Mouse (Mus musculus) brain, embryonic 18.5 days (tissue): ENCODE data around the gene Shb.
"Not testable (repeated sequence)": the region's sequence is repeated elsewhere in the genome, so short reads cannot be mapped to it uniquely, and the experiment has no call there.

Experiments used
- DNase-seq: peaks from one replicate; pipeline ENCODE4 v3.0.0-alpha.2; 2012; ENCODE audit warnings: low read depth, low spot score

The Shb gene

DNA sequence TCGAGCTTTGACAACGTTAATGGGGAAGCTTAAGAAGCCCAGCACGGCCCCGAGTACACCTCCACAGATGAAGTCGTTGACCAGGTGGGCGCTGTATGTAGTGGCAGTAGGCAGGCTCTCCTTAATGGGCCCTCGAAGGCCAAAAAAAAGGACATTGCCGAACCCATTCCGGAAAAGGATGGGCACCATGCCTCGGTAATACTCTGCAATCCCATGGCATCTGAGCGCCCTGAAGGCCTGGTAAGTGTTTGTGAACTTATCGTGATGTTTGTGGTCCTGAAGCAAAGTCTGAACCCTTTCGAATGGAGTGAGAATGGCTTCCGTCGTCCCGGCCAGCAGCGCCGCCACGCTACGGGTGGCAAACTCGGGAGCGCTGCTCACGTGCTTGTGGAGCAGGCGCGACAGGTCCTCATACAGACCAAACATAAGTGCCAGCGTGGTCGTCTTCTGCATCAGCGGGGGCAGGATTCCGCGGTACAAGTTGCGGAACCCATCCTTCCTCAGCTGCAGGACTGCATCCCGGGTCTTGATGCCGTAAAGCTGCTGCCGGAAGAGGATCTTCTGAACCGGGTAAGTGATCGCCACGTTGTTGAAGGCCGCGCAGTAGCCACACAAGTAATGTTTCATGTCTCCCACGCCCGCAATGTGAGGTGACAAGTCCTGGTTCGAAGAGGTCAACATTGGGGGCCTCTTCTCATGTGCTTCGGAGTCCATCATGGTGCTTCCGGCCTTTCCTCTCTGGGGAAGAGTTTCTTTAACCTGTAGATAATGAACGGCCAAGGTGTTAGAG lies 132.7 kb downstream of the Shb start:
- DNase-seq, result no peak

DNA sequence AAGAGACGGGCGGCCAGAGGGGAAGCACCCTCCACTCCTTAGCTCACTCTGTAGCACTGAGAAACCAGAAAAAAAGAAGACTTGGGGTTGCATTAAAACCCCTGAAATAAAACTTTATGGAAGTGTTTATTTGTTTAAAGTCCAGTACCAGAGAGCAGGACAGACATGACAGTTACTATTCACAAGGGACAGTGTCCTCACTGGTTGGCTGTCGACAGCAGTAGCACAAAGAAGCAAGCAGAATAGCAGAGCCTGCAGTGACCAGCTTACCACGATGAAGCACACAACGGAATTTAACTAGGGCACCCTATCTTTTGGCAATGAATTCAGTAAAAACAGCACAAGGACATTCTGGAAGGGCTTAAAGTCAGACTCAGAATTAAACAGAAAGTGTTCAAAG lies 134.0 kb downstream of the Shb start:
- DNase-seq, result not testable (repeated sequence)

DNA sequence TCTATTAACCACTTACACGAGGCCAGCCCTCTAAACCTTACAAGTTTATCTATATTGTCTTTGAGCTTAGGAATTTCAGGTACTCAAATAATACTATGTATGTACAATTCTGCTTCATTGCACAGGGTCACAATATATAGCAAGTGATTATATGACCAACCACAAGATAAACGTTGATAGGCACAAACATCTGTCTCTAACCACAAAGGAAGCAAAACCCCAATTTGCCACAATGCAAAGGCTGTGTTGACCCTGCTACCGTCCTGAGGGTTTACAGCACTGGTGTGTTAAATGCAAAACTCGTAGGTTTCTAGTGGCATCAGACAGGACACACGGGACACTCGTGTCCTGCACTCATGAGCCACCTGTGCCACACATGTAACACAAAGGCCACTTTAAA lies 136.1 kb downstream of the Shb start:
- not testable (repeated sequence) for DNase-seq

DNA sequence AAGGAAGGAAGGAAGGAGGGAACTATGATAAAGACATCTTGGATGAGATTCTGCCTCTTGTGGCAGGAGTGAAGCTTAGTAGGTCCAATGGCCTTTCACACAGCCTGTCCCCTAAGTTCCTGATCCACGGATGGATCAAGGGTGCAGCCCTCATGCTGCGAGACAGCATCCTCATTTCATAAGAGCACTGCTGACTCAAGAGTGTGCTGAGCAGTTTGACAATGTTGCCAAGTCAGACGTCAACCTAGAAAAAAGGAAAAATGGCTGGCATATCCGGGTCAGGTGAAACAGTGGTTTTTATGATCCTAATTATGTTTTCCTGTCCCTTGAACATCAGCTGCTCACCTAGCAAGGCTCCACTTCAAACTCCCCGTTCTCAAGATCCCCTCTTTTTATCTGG lies 138.6 kb downstream of the Shb start:
- DNase-seq, result no peak

DNA sequence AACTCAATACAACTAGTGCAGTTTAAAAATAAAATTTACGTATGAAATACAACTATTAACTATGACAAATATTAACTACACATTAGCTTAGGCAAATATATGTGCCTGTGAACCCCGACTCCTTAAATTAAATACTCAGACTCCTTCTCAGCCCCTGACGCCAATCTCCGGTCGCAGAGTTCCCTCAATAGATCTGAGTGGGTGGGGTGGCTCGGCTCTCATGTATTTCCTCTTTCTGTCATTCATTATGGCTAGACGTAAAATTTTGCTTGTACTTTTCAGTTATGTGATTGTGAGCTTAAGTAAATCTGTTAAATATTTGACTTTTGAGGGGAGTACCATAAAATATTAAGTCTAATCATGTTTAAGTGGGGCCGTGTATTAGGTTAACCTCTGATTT lies 139.3 kb downstream of the Shb start:
- no peak for DNase-seq

DNA sequence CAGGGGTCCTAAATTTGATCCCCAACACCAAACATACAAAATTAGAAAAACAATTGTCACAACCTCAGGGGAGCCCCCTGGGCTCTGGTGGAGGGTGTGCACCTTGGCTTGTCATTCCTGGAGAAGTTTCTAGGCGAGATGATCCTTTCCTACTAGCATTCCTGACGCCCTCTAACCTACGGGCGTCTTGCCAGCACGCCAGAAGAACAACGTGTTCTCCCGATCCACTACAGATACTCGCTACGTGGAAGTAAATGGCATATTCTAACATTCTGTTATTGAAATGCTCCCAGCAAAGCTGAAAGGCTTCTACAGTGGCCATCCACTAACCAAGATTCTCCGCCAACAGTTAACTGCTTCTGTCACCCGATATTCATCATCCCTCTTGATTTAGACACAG lies 139.7 kb downstream of the Shb start:
- no peak for DNase-seq

DNA sequence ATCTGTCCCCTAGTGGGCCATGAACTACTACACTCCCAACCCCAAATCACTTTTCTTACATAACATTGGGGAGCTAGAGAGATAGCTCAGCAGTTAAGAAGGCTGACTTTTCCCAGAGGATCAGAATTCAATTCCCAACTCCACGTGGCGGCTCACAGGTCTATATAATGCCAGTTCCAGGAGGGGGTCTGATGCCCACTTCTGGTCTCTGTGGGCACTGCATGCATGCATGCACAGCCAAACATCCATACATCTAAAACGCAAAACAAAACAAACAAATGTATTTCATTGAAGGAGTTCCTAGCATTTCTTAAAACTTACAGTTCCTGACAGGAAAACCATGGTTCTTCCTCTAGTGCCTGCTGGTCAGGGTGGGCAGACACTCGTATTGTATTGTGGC lies 140.2 kb downstream of the Shb start:
- no peak for DNase-seq

DNA sequence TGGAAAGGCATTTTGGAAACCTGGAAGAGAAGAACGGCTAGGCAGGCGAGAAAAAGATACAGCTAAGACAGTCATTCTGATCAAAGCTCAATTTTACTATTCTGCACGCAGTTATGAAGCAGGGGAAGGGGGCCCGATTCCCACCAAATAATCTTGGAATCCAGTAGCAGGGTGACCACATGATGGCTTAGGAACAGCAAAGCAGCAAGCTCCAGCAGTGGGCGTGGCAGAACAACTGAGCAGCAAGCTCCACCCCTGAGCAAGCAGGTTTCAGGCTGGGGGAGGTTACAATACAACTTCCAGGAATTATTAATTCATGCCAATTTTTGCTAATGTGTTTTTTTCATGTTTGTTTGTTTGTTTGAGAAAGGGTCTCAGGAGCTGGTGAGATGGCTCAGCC lies 145.0 kb downstream of the Shb start:
- DNase-seq, result not testable (repeated sequence)

DNA sequence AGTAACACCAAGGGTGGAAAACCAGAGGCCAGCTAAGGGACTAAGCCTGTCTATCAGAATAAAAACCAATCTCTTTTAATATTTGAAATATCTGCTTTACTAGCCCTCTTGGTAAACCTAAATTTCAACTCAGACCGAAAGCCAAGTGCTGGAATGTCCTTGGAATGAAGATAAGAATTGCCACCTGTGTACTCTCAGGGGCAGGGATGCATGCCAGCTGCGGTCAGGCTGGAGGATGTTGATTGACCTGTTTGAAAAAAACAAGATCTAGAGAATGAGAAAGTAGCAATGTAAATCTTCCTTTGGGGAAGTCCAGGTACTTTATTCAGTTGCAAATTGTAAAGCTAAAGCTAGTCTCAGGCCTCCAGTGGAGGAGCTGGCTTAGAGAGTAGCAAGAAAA lies 150.1 kb downstream of the Shb start:
- not testable (repeated sequence) for DNase-seq

DNA sequence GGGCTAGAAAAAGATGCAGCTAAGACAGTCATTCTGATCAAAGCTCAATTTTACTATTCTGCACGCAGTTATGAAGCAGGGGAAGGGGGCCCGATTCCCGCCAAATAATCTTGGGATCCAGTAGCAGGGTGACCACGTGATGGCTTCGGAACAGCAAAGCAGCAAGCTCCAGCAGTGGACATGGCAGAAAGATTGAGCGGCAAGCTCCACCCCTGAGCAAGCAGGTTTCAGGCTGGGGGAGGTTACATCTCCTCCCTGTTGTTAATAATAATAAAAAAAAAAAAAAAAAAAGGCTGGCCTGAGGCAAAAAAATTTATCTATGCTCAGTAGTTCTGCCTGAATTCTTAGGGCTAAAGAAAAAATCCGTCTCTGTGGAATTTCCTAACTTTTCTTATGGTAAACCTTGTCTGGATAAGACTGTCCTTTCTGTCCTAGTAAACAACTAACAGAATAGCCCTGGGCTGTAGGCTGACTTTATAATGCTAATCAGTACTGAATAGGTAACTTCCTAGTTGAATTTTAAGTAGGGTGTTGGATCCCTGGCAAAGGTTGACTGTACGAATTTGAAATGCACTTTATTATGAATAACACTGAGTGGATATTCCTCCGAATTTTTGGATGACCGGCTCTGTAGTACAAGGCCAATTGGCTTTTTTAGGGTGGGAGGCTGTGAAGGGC lies 151.2 kb downstream of the Shb start:
- DNase-seq, result not testable (repeated sequence)

DNA sequence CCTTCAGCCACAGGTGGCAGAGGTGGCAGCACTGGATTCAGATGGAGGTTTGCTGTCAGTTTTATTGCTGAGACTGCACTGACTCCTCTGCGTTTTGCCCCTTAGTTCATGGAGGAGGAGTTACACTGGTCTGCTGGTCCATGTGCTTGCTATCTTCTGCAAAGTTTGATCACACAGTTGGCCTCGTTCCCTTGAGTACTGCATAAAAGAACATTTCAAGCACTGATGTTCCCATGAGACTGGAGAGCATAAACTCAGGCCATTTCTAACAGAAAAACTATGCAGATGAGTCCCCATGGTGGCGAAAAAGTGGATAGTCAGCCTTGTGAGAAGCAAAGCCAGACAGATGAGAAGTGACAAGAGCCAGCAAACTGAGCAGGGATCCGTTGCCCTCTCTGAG lies 155.7 kb downstream of the Shb start:
- no peak for DNase-seq

DNA sequence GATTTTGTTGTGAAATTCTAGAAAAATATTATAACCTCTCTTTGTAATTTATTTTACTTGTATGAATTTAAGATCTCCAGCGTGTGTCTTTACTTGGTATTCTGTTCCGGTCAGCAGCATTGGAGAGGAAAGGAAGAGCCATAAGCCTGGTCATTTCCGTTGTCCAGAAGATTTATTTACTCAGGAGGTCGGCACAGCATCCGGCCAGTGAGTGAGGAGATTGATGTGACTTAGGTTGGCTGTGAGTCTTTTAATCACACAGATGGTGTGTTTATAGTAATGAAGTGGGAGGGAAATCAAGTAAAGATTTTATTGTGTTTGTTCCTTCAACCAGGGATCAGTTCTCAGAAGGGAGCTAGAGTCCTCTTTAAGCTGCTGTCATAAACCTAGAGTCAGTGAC lies 157.4 kb downstream of the Shb start:
- DNase-seq, result no peak
